Mouse (Mus musculus) brain, embryonic 14.5 days (tissue): Measurements from ENCODE around the gene Arhgef1. TPM values are rescaled to one million over a fixed set of nuclear protein-coding genes. Genes with fewer than 3 reads are reported as not detected.

ENCODE experiments used
- DNase-seq: peaks from one replicate; pipeline ENCODE4 v3.0.0-alpha.2; 2011; ENCODE audit warnings: low read depth
- CTCF ChIP-seq: fragments of 200-500 bp; IDR thresholded peaks from 2 replicates; pipeline ENCODE4 v1.5.1; 2012; ENCODE audit warnings: inconsistent platforms, mild to moderate bottlenecking, moderate library complexity, borderline replicate concordance; ENCODE audit not compliant: insufficient read depth, insufficient read length; ENCODE audit errors: extremely low read depth
- POLR2A ChIP-seq: fragments of 200-500 bp; IDR thresholded peaks from 2 replicates; pipeline ENCODE4 v1.6.1; 2012; ENCODE audit warnings: mild to moderate bottlenecking, inconsistent platforms, borderline replicate concordance; ENCODE audit not compliant: poor library complexity, insufficient read depth, insufficient read length, severe bottlenecking; ENCODE audit errors: extremely low read depth
- polyA plus RNA-seq: library from polyadenylated mRNA; depleted of rRNA; stranded (reverse); fragments of >200 nt; gene quantifications from 2 replicates; pipeline ENCODE4 v1.2.3, GENCODE M21; 2012

The Arhgef1 gene
- polyA plus RNA-seq, 1 experiment = 196 TPM

DNA sequence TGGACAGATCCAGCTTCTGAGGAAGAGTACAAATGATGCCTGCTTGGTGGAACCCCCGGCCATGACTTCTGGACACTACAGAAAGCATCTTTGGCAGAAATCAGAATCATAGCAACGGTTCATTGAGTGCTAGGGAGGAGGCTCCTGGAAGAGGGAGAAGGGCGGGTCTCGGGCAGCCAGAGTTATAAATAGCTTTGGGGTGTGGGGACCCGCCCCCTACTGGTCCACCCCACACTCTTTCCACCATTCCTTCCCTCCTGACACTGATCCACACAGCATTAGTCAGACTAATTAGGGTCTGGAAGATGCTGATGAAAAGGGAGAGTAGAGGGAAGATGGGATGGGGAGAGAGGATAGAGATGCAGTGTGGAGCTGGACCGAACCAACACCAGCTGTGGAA is 3.8 kb downstream of the Arhgef1 start:
- DNase-seq = no peak
- TF ChIP-seq POLR2A (no peak), CTCF (no peak)

DNA sequence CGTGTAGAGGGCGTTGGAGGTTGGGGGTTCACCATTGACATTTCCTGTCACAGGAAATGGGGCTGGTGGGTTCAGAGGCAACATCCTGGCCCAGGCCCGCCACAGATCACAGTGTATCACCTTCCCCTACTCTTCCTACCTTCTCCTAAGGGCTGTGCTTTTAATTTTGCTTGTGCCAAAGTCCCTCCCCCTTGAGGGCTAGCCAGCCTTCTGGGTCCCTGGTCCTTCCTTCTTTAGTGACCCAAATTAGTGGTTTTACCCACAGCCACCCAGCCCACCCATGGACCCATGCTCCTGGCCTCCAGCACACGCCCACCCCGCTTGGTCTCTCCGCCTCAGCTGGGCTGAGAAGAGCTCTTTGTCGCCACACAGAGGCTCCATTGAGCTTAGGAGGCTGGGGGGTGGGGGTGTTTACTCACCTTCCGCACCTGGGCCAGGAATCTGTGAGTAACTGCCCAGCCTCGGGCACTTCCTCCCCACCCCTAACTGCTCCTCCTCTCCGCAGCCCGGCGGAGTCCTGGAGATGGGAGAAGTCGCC is 4.6 kb downstream of the Arhgef1 start:
- DNase-seq = no peak

DNA sequence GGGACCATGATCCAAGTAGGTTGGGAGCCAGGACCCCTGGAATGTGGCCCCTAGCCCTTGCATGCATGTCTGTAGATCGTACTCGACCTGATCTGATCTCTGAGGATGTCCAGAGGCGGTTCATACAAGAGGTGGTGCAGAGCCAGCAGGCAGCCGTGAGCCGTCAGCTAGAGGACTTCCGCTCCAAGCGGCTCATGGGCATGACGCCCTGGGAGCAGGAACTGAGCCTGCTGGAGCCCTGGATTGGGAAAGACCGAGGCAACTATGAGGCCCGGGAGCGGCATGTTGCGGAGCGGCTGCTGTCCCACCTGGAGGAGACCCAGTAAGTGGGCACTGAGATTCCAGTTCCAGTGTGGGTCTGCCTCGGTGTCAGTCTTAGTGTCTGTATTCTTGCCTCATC is 9.8 kb downstream of the Arhgef1 start:
- TF ChIP-seq CTCF = no peak
- no peak for DNase-seq

More for the DNA sequence above, 4.6 kb downstream of the Arhgef1 start:
- TF ChIP-seq CTCF = no peak
- no peak for TF ChIP-seq POLR2A

DNA sequence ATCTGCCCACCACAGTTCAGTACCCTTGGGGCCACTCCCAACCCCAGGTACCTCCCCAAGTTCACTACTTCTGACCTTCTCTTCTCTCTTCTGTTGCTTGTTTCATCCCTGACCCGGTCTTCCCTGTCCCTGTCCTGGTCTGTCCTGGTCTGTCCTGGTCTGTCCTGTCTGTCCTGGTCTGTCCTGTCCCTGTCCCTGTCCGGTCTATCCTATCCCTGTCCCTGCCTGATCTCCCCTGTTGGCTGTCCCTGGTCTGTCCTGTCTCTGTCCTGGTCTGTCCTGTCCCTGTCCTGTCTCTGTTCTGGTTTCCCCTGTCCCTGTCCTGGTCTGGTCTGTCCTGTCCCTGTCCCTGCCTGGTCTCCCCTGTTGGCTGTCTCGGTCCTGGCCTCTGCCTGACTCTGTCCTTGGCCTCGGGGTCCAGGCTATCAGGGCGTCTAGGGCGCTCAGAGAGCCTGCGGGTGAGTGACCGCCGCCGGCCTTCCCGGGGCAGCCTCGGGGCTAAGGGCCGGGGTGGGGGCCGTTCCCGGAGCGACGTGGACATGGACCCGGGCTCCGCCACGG is 16.1 kb downstream of the Arhgef1 start:
- DNase-seq = no peak

DNA sequence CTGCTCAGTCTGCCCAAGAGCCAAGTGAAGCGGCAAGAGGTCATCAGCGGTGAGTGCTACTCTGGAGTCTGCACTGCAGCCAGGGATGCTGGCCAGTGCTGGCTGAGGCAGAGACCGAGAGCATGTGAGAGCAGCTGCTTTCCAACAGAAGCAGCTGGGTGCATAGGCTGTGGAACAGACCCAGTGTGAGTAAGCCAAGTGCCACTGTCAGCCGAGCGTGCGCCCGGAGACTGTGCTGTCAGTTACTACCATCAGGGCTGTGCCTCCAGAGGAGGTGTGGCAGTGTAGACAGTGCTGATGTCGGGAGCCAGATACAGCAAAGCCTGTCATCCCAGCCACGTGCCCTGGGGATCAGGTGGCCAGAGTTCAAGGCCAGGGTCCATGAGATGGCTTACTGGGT is 17.0 kb downstream of the Arhgef1 start:
- no peak for DNase-seq

More for the DNA sequence above, 16.1 kb downstream of the Arhgef1 start:
- TF ChIP-seq CTCF (no peak), POLR2A (no peak)

DNA sequence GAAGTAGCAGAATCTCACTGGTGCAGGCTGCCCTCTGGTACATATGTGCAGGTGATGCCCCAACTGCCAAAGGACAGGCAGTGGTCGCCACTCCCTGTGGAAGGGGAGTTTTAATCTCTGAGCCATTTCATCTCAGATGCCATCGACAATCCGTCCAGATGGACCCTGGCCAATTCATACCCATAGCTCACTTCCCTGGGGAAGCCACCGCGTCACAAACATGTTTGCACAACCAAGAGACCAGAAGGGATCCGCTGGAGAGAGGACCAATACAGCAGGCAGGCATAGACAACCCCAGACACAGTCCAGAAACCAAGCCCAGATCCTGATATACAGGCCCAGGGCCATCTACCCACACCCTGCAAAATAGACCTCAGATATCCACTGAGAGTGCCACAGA is 27.8 kb downstream of the Arhgef1 start:
- TF ChIP-seq CTCF = no peak
- TF ChIP-seq POLR2A = no peak
- no peak for DNase-seq

More for the DNA sequence above, 17.0 kb downstream of the Arhgef1 start:
- TF ChIP-seq CTCF (no peak), POLR2A (no peak)

DNA sequence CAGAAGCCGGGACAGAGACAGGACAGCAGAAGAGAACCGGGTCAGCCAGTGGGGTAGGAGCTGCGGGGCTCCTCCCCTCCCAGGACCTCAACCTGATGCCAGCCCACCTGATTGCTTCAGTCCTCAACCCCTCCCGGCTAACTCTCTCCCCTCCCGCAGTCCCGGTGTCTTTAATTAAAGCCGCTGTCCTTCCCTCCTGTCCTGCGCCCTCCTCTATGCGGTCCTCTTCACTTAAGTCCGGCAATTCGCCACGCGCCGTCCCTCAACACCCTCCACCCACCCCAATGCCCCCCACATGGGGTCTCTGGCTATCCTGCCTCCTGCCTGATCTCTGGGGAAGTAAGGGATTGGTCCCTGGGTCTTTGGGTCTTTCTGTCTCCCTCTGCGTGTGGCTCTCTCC is 28.9 kb downstream of the Arhgef1 start:
- TF ChIP-seq CTCF = no peak
- TF ChIP-seq POLR2A = no peak
- no peak for DNase-seq

DNA sequence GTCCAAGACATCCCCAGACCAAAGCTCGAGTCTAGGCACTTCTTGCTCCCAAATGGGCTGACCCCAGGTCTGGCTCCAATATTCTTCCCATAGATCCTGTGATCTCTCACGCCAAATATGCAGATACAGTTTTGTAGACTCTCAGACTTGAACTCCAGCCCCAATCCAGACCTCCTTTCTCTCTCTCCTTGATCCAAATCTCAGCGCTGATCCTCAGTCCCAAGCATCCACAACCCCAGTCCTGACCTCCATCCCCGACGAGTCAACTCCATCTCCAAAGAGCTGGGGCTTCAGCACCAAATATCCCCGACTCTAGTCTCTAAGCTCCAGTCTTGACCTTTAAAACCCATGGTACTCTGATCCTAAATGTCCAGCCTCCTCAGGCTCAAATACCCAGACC is 40.9 kb downstream of the Arhgef1 start:
- TF ChIP-seq POLR2A = no peak
- no peak for TF ChIP-seq CTCF
- no peak for DNase-seq

DNA sequence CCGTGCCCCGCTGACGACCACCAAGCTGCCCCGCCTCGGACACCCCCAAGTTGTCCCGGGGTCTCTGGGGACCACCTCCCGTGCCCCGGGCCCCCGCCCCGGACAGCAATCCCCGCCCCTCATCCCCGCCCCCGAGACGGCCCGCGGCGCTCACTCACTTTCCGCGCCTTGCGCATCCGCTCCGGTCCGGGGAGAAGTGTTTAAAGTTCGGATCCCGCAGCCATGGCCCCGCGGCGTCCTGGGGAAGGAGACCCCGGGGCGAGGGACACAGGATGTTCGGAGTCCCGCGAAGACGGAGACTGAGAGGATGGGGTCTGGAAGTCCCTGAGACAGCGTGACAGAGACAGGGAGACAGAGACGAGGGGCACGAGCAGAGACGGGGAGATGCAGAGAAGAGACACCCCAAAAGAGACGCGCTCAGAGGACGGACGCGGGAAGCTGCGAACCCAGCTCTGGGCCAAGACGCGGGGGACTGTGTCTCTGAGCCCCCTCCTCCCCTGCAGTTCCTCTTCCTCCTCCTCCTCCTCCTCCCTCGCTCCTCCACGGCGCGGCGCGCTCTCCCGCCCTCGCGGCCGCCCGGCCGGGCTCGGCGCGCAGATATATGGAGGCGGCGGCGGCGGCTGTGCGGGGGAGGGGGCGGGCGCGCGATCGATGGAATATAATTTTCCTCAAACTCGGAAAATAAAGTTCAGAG is 41.7 kb downstream of the Arhgef1 start, which contains the start of gene Gm4881:
Gene Gm4881, minus strand, starts transcription at position 238 of the 694 bp plus-strand sequence.
- TF ChIP-seq POLR2A (no peak), CTCF (no peak)
- DNase-seq = no peak

DNA sequence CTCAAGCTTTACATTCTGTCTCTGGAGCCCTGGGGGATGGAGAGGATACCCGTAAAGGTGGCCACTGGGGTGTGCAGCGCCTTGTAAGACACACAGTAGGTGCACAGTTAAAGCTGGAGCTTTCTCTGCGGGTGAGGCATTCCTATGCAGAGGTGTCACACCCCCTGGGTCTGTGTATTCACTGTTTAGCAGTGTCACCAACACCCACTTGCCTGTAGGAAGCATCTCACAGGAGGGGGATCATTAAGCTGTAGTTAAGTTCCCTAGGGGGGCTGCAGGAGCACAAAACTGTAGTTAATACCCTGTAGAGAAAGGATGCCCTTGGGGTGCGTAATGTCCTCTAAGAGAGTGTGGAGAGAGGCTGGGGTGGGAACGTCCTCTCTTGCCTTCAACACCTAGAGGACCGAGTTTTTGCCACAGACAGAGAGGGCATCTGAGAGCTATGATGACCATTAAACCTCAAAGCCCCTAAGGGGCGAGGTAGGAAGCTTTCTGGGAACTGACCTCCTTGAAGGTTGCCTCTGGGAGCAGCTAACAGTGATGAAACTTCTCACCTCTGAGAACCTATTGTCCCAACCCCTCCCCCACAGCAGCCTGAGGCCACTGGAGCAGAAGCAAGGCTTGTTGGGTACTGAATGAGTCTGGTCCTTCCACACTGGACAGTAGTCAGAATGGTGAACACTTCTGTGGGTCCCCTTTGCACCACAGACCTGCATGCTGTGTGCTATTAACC is 44.8 kb downstream of the Arhgef1 start:
- DNase-seq = no peak
- TF ChIP-seq CTCF (no peak), POLR2A (no peak)

DNA sequence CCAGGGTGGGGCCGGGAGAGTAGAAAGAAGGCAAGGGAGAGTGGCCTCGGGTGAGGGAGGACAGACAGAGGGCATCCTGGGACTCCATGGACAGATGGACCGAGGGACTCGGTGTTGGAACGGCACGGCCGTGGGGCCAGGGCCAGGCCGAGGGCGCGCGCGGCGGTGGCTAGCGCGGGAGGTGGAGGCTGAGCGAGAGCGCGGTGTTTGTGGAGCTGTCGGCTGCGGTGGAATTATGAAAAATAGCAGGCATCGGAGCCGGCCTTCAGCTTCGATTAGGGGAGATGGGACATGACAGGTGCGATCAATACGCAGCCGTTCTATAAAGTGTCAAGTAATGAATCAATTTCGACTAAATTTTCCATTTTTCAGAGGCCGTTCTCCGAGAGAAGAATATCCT is 46.1 kb downstream of the Arhgef1 start:
- DNase-seq = peak; percentile 34
- TF ChIP-seq CTCF (no peak), POLR2A (no peak)
